Comparison of ENCODE assay signal across 12 mouse cellular contexts in the genomic region with DNA sequence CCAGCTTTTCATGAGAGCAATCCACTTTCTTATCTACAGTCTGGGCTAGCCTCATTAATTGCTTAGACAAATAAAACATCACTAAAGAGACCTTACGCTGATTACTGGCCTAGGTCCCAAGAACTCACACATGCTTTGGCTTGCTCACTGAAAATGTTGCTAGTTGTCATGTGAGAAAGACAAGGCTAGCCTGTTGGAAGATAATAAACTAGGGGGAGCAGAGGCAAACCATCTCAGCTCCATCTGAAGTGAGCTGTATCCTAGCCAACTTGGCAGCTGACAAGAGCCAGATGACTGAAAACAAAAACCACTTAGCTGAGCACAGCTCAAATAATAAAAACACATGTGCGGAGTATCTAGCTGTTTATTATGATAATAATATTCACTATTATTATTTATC. TPM values are rescaled to one million over a fixed set of nuclear protein-coding genes. Genes with fewer than 3 reads are reported as not detected.
DNase-seq lines count a peak whose midpoint lies in the region; ATAC-seq and TF ChIP-seq lines count a peak whose summit lies in the region.
"Had no signal": no experiment of that assay in that cellular context is flagged by ENCODE, and none has a peak within 500 bp of the region (broad histone marks: within the 10 kb centered on the region; RNA-seq: fewer than 3 reads in every experiment).

No protein-coding gene starts in this region.

- no peaks in the 10 kb centered on the region for H3K27me3 ChIP-seq in kidney, embryonic 14.5 days (ENCODE audit: control insufficient read depth, insufficient read depth, low read length)
- H3K27me3 ChIP-seq in limb, embryonic 15.5 days: no peaks in the 10 kb centered on the region
- H3K27me3 ChIP-seq: hindbrain, embryonic 15.5 days; limb, embryonic 12.5 days had no signal

- no peaks in the 10 kb centered on the region for H3K4me1 ChIP-seq in kidney, embryonic 14.5 days (ENCODE audit: control insufficient read depth, insufficient read depth, low read length)
- H3K4me1 ChIP-seq in limb, embryonic 15.5 days: peaks cover 9% of the 10 kb centered on the region; the same call in 1 of the 2 replicates
- H3K4me1 ChIP-seq: hindbrain, embryonic 15.5 days; limb, embryonic 12.5 days had no signal

- intact Hi-C loops in gastrocnemius, adult 2 months (cut with DNase I): no loop called here

- WGBS in kidney, embryonic 14.5 days: 58% methylated on average over 2 of the region's 2 CpGs
- WGBS in limb, embryonic 15.5 days: 40% methylated on average over 2 of the region's 2 CpGs

- DNase-seq in kidney, postnatal 25 days: no peak
- peak; percentile 19 for DNase-seq in NIH3T3 (ENCODE audit: low read depth)
- DNase-seq in gastrocnemius, adult 2 months: peak; percentile 35
- DNase-seq in embryo, embryonic 11 days: no peak
- DNase-seq in thymus, postnatal 36 days: no peak
- DNase-seq: cerebellum, adult 18-20 months; right cerebral cortex, postnatal 25 days had no signal

- H3K36me3 ChIP-seq in kidney, embryonic 14.5 days (ENCODE audit: control insufficient read depth, insufficient read depth, low read length): no peaks in the 10 kb centered on the region
- H3K36me3 ChIP-seq in limb, embryonic 15.5 days: no peaks in the 10 kb centered on the region
- H3K36me3 ChIP-seq: hindbrain, embryonic 15.5 days; limb, embryonic 12.5 days had no signal

- no peak overlapping the region for H3K9ac ChIP-seq in kidney, embryonic 14.5 days (ENCODE audit: low read depth, low read length)
- no peak overlapping the region for H3K9ac ChIP-seq in limb, embryonic 15.5 days
- H3K9ac ChIP-seq: hindbrain, embryonic 15.5 days; limb, embryonic 12.5 days had no signal

- TF ChIP-seq CTCF in gastrocnemius, adult 2 months (IDR thresholded peaks at IDR 0.05): no peak

- no peak overlapping the region for H3K4me3 ChIP-seq in kidney, embryonic 14.5 days (ENCODE audit: low read length)
- no peak overlapping the region for H3K4me3 ChIP-seq in gastrocnemius, adult 2 months
- H3K4me3 ChIP-seq in limb, embryonic 15.5 days: no peak overlapping the region
- H3K4me3 ChIP-seq: hindbrain, embryonic 15.5 days; limb, embryonic 12.5 days had no signal

- no peak overlapping the region for H3K4me2 ChIP-seq in kidney, embryonic 14.5 days (replicated peaks; ENCODE audit: low read depth, low read length)
- no peak overlapping the region for H3K4me2 ChIP-seq in limb, embryonic 15.5 days
- H3K4me2 ChIP-seq: hindbrain, embryonic 15.5 days; limb, embryonic 12.5 days had no signal

- H3K27ac ChIP-seq in kidney, embryonic 14.5 days (ENCODE audit: low read depth, low read length): no peak overlapping the region
- no peak overlapping the region for H3K27ac ChIP-seq in gastrocnemius, adult 2 months
- peak overlapping the region; percentile 14; the same call in 1 of the 2 replicates for H3K27ac ChIP-seq in limb, embryonic 15.5 days
- H3K27ac ChIP-seq: hindbrain, embryonic 15.5 days; limb, embryonic 12.5 days had no signal

- peak; percentile 52; the same call in 1 of the 2 replicates for ATAC-seq in kidney, embryonic 14.5 days (ENCODE audit: low FRiP score, low TSS enrichment)
- ATAC-seq in limb, embryonic 15.5 days (ENCODE audit: insufficient number of reproducible peaks, low FRiP score, low TSS enrichment, low read depth): 0 out of 2 replicates have a peak, but pooled peaks have one; percentile 44
- no peak for ATAC-seq in megakaryocyte-erythroid progenitor cell, adult 5-6 weeks (replicated peaks; ENCODE audit: low FRiP score, low TSS enrichment, poor library complexity, severe bottlenecking)

- peaks cover 2% of the 10 kb centered on the region; the same call in 1 of the 2 replicates for H3K9me3 ChIP-seq in kidney, embryonic 14.5 days (ENCODE audit: control insufficient read depth, low read length)
- no peaks in the 10 kb centered on the region for H3K9me3 ChIP-seq in limb, embryonic 15.5 days
- H3K9me3 ChIP-seq: hindbrain, embryonic 15.5 days; limb, embryonic 12.5 days had no signal

RNA-seq across cellular contexts. Expression of gene Bbox1, which starts 40.2 kb away (rescaled TPM):
- 0.04 and 0.12 TPM in 2 replicates for polyA plus RNA-seq in kidney, embryonic 14.5 days (2014; fragmentation: Nextera tagmentation; extraction: Ambion mirVana)
- total RNA-seq in gastrocnemius, adult 2 months (2021): under 1 TPM in 1 of 2 experiments, not detected in 1; 0.08 TPM
- 0.88 and 1.2 TPM in 2 replicates for polyA plus RNA-seq in limb, embryonic 15.5 days (2015; fragmentation: Nextera tagmentation; extraction: Ambion mirVana)
- not detected in 2 replicates for total RNA-seq in megakaryocyte-erythroid progenitor cell, adult 5-6 weeks (2014; fragmentation: Nextera tagmentation)
- total RNA-seq in megakaryocyte-erythroid progenitor cell, adult 5-6 weeks (2017): not detected in 2 replicates

Comparison
In these comparisons a context has a peak if more than half of its experiments do, and no peak if none do; other contexts are left out.
1. DNase-seq: peak in NIH3T3 (single experiment) and gastrocnemius, adult 2 months (single experiment); none in kidney, postnatal 25 days (0 of 2), embryo, embryonic 11 days (single experiment) and thymus, postnatal 36 days (0 of 2).